Mouse (Mus musculus): ENCODE measurements at regions not wholly inside any gene's neighbourhood (a gene's known extent, or its start where the extent isn't known, plus 50 kb on each side); places are given as distances from the start of the nearest gene placed in this dataset.

DNA sequence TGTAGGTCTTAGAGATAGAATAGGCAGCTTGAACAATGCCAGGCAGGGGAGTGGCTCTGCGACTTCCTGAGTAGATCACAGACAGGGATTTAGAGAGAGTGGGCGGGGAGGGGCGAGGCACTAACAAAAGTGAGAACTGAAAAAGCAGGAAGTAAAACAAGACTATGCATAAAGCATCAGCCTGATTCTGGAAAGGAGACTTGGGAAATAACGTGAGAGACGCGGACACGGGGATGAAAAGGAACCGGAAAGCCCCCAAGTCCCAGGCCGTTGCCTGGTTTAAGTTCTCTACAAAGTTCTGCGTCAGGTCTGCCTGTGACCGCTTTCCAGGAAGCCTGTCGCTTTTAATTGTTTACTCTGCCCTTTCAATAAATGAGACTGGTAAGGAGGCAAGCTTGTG, 86.3 kb downstream of the D16Ertd472e start:
- 0 out of 2 replicates have a peak overlapping the region, but pooled peaks have one; percentile 9 for H3K4me3 ChIP-seq
- no peaks in the 10 kb centered on the region for H3K27me3 ChIP-seq
- H3K27ac ChIP-seq, result no peak overlapping the region
- H3K9ac ChIP-seq, result no peak overlapping the region
- no peaks in the 10 kb centered on the region for H3K4me1 ChIP-seq
- no peak for ATAC-seq (ENCODE audit: insufficient number of reproducible peaks, low FRiP score, low TSS enrichment, low read depth)
- WGBS, result 20% methylated on average over 12 of the region's 12 CpGs
- H3K9me3 ChIP-seq, result no peaks in the 10 kb centered on the region
- no peaks in the 10 kb centered on the region for H3K36me3 ChIP-seq
- H3K4me2 ChIP-seq, result peak overlapping the region; percentile 29

DNA sequence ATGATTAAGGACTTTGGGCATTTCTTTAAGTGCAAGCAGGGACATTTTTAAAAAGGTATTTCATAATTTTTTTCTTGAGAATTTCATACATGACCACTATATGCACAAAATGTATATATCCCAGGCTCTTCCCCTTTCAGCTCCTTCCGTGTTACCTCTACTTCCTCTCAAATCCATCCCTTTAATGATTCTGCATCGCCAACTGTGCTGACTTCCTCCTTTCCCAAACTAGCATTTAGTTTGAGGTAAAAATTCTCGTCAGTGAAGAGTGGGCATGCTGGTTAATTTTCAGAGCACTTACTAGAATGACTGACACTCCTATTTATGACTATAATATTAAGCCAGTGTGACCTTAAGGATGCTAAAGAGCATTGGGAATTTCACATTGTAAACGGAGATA, 86.9 kb downstream of the D16Ertd472e start:
- H3K4me2 ChIP-seq, result no peak overlapping the region
- no peaks in the 10 kb centered on the region for H3K27me3 ChIP-seq
- H3K4me3 ChIP-seq, result no peak overlapping the region
- no peak overlapping the region for H3K9ac ChIP-seq
- ATAC-seq (ENCODE audit: insufficient number of reproducible peaks, low FRiP score, low TSS enrichment, low read depth), result no peak
- no peaks in the 10 kb centered on the region for H3K9me3 ChIP-seq
- no peak overlapping the region for H3K27ac ChIP-seq
- H3K36me3 ChIP-seq, result no peaks in the 10 kb centered on the region
- 48% methylated on average over 4 of the region's 4 CpGs for WGBS
- H3K4me1 ChIP-seq, result no peaks in the 10 kb centered on the region

DNA sequence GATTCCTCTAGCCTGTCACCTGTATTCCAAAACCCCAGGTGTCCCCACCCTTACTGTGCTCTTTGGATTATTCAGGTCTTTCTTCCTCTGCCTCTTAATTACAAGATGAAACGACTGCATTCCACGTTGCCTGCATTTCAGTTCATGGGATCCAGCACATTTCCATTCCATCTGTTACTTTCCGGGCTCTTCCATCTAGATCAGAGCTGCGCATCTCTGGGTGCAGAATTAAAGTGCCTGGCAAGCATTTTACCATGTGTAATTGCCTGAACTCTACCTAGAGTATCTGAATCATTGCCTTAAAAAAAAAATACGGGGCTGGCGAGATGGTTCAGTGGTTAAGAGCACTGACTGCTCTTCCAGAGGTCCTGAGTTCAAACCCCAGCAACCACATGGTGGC, 90.0 kb downstream of the D16Ertd472e start:
- no peaks in the 10 kb centered on the region for H3K27me3 ChIP-seq
- H3K4me1 ChIP-seq, result no peaks in the 10 kb centered on the region
- no peak for ATAC-seq (ENCODE audit: insufficient number of reproducible peaks, low FRiP score, low TSS enrichment, low read depth)
- no peak overlapping the region for H3K9ac ChIP-seq
- WGBS, result 86% methylated on average over 6 of the region's 6 CpGs
- no peak overlapping the region for H3K4me2 ChIP-seq
- H3K9me3 ChIP-seq, result no peaks in the 10 kb centered on the region
- H3K36me3 ChIP-seq, result no peaks in the 10 kb centered on the region
- no peak overlapping the region for H3K27ac ChIP-seq
- no peak overlapping the region for H3K4me3 ChIP-seq

DNA sequence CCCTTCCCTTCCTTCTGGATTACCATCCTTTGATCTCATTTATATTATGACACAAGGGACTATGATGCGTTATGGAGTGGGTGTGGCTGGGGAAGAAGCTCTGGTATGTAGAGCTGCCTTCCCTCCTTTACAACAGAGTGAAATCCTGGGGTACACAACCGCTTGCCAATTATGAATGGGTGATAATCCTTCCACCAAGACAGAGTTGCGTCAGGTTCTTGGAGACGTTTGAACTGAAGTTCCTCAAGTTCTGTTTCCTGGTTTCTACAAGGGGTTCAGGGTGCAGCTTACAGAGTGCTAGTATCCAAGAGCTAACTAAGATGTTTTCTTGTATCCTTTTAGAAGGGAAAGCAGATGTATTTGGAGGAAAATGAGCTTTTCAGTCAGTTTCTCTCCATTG, 92.2 kb downstream of the D16Ertd472e start:
- WGBS, result 83% methylated on average over 4 of the region's 4 CpGs
- no peak for ATAC-seq (ENCODE audit: insufficient number of reproducible peaks, low FRiP score, low TSS enrichment, low read depth)

DNA sequence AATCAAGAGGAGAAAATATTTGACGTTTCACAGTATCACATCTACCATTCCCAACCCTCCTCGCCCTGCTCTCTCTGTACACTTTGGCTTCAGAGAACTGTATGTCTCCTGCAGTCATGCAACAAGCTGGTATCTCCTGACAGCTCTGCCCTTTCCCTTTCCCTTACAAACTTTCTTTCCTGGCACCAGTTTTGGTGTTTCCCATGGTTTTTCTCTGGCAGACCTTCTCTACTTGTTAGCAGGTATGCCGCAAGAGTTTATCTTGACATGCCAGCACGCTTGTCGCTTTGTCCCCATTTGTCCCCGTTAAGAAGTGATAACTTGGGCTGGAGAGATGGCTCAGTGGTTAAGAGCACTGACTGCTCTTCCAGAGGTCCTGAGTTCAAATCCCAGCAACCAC, 94.9 kb downstream of the D16Ertd472e start:
- Histone ChIP-seq H3K9me3 (no peaks in the 10 kb centered on the region), H3K4me3 (no peak overlapping the region), H3K27ac (no peak overlapping the region), H3K4me2 (no peak overlapping the region), H3K27me3 (no peaks in the 10 kb centered on the region), H3K9ac (no peak overlapping the region), H3K4me1 (peaks cover 6% of the 10 kb centered on the region; the same call in 1 of the 2 replicates), H3K36me3 (no peaks in the 10 kb centered on the region)
- ATAC-seq (ENCODE audit: insufficient number of reproducible peaks, low FRiP score, low TSS enrichment, low read depth), result no peak
- 82% methylated on average over 6 of the region's 6 CpGs for WGBS

More for the DNA sequence above, 92.2 kb downstream of the D16Ertd472e start:
- H3K4me3 ChIP-seq, result no peak overlapping the region
- H3K4me1 ChIP-seq, result peaks cover 6% of the 10 kb centered on the region; the same call in 1 of the 2 replicates
- H3K9ac ChIP-seq, result no peak overlapping the region
- H3K27me3 ChIP-seq, result no peaks in the 10 kb centered on the region
- no peaks in the 10 kb centered on the region for H3K36me3 ChIP-seq
- no peak overlapping the region for H3K27ac ChIP-seq
- H3K4me2 ChIP-seq, result no peak overlapping the region
- no peaks in the 10 kb centered on the region for H3K9me3 ChIP-seq

DNA sequence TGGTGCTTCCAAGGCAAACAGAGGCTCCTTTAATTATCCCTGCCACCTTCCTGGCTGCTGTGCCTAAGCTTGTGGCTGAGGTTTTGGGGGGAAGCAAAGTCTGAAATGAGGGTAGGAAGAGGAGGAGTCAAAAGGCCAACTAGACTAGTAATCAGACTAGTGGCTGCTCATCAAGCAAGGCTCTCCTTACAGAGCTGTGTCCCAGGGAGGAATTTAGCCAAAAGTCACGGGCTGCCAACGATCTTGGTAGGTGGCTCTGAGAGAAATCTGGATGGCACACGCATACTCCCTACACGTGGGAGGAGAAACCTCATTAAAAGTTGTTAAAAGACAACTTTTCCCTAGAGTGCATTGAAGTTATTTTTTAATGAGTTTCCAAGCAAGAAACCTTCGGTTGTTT, 95.4 kb downstream of the D16Ertd472e start:
- no peak overlapping the region for H3K4me2 ChIP-seq
- no peak overlapping the region for H3K4me3 ChIP-seq
- H3K27me3 ChIP-seq, result no peaks in the 10 kb centered on the region
- no peak for ATAC-seq (ENCODE audit: insufficient number of reproducible peaks, low FRiP score, low TSS enrichment, low read depth)
- no peaks in the 10 kb centered on the region for H3K36me3 ChIP-seq
- no peaks in the 10 kb centered on the region for H3K9me3 ChIP-seq
- H3K27ac ChIP-seq, result no peak overlapping the region
- WGBS, result 22% methylated on average over 5 of the region's 5 CpGs
- H3K9ac ChIP-seq, result no peak overlapping the region
- H3K4me1 ChIP-seq, result peaks cover 6% of the 10 kb centered on the region; the same call in 1 of the 2 replicates

DNA sequence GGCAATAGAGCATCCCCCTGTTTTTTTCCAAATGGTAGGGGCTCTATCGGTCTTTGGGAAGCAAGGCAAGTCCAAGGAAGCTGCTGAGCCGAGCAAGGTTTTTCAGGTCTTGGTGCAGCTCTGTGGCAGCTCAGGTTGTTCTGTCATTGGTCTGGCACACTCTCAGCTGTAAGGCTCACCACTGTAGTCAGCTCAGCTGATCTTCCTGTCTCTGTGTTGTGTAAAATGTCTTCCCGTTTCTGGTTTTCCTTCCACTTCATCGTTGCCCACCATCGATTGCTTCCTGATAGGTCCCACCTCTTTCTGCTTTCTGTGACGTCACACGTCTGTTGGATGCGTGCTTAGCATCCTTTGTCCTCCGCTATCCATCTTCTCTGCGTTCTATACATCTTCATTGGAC, 96.2 kb downstream of the D16Ertd472e start:
- no peak for ATAC-seq (ENCODE audit: insufficient number of reproducible peaks, low FRiP score, low TSS enrichment, low read depth)
- H3K27ac ChIP-seq, result no peak overlapping the region
- no peak overlapping the region for H3K4me3 ChIP-seq
- H3K4me2 ChIP-seq, result no peak overlapping the region
- H3K27me3 ChIP-seq, result no peaks in the 10 kb centered on the region
- peaks cover 6% of the 10 kb centered on the region; the same call in 1 of the 2 replicates for H3K4me1 ChIP-seq
- 92% methylated on average over 10 of the region's 10 CpGs for WGBS
- no peaks in the 10 kb centered on the region for H3K36me3 ChIP-seq
- H3K9me3 ChIP-seq, result no peaks in the 10 kb centered on the region
- H3K9ac ChIP-seq, result no peak overlapping the region

DNA sequence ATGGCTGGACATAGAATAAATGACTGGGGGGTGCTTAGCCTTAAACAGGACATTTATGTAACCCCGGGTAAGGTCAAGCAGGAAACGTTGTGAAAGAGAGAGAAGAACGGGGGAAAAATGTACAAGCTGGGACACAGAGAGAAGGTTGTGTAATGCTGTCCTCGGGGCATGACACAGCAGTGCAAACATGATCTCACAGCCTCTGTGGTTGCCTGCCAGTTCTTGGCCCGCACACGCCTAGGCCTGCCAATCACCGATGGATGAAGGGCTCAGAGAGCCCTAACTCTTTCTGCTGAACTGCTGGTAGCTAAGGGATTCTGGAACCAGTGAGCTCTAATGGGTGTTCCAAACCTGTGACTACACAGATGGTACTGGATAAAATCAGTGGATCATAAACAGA, 96.5 kb upstream of the Btg3 start:
- H3K4me3 ChIP-seq, result no peak overlapping the region
- no peaks in the 10 kb centered on the region for H3K27me3 ChIP-seq
- no peaks in the 10 kb centered on the region for H3K4me1 ChIP-seq
- H3K9ac ChIP-seq, result no peak overlapping the region
- H3K9me3 ChIP-seq, result no peaks in the 10 kb centered on the region
- no peak overlapping the region for H3K27ac ChIP-seq
- no peaks in the 10 kb centered on the region for H3K36me3 ChIP-seq
- no peak overlapping the region for H3K4me2 ChIP-seq
- no peak for ATAC-seq (ENCODE audit: insufficient number of reproducible peaks, low FRiP score, low TSS enrichment, low read depth)
- WGBS, result 70% methylated on average over 7 of the region's 7 CpGs

DNA sequence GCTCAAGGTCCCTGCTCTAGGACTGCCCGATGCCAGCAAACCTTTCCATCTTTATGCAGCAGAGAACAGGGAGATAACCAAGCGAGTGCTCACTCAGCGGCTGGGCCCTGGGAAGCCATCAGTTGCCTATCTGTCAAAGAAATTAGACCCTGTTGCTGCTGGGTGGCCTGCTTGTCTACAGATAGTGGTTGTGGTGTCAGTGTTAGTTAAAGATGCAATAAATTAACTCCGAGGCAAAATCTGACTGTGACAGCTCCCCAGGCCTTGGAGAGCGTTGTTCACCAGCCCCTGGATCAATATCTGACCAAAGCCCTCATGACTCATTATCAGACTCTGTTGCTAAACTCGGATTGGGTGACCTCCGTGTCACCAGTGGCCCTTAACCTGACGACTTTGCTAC, 83.0 kb upstream of the Btg3 start:
- H3K4me1 ChIP-seq, result no peaks in the 10 kb centered on the region
- no peak for ATAC-seq (ENCODE audit: insufficient number of reproducible peaks, low FRiP score, low TSS enrichment, low read depth)
- no peaks in the 10 kb centered on the region for H3K9me3 ChIP-seq
- no peak overlapping the region for H3K9ac ChIP-seq
- no peaks in the 10 kb centered on the region for H3K27me3 ChIP-seq
- no peak overlapping the region for H3K4me3 ChIP-seq
- no peak overlapping the region for H3K27ac ChIP-seq
- 66% methylated on average over 8 of the region's 8 CpGs for WGBS
- no peak overlapping the region for H3K4me2 ChIP-seq
- H3K36me3 ChIP-seq, result no peaks in the 10 kb centered on the region

DNA sequence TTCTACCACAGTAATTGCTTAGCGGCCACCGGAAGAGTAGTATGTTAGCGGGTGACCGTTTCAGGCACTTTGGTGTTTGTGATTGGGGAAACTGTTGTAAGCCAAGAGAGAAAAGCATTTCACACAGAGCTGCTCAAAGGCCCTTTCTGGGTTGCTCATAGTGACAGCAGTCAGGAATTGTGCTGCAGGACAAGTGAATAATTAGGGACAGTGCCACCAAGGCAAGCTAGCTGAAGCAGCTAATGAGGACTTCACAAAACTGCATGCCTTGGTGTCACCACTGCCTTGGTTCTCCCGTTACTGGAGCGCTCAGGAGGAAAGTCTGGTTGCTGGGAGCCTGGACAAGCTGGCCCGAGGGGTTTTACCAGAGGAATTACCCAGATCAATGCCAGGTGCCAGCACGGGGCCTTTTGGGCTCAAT, 80.7 kb upstream of the Btg3 start:
- no peak overlapping the region for H3K27ac ChIP-seq
- H3K9ac ChIP-seq, result no peak overlapping the region
- no peaks in the 10 kb centered on the region for H3K9me3 ChIP-seq
- H3K27me3 ChIP-seq, result no peaks in the 10 kb centered on the region
- WGBS, result 72% methylated on average over 8 of the region's 8 CpGs
- H3K4me1 ChIP-seq, result no peaks in the 10 kb centered on the region
- no peak for ATAC-seq (ENCODE audit: insufficient number of reproducible peaks, low FRiP score, low TSS enrichment, low read depth)
- H3K4me2 ChIP-seq, result no peak overlapping the region
- no peak overlapping the region for H3K4me3 ChIP-seq
- H3K36me3 ChIP-seq, result no peaks in the 10 kb centered on the region

DNA sequence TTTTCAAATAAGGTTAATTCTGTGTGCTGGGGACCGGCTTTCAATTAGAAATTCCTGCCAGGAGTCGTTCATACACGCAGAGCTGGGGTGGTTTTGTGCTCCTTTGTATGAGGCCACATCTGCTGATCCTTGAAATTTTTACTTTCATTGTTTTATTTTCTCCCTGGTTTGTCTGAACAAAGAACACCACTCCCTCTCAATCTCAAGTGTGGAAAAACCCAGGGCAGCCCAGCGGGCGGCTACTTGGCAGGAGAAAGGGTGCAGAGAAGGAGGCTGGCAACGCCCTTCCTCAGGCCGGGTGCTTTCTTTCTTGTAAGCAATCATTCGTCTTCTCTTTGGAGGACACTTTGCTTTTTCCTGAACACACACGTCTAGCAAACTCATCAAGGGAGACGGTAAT, 79.4 kb upstream of the Btg3 start:
- H3K4me2 ChIP-seq, result no peak overlapping the region
- no peaks in the 10 kb centered on the region for H3K36me3 ChIP-seq

DNA sequence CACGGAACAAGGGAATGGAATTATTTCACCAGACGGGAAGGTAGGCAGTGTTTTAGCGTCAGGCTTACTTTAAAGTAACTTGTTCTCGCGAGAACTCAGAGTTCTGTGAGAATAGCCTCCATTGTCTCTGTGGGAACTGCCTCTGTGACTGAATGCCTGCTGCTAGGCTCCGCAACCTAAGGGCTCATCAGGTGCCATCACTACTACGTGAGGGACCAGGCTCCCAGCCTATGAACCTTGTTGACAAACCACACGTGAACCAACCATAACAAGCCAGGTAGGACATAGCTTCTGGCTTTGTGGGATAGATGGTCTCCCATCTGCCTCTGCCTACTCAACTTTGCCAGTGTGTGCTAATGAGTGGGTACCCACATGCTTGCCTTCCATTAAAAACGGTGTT, 77.5 kb upstream of the Btg3 start:
- Histone ChIP-seq H3K27ac (no peak overlapping the region), H3K4me3 (no peak overlapping the region), H3K4me1 (no peaks in the 10 kb centered on the region), H3K9me3 (no peaks in the 10 kb centered on the region), H3K36me3 (no peaks in the 10 kb centered on the region), H3K27me3 (no peaks in the 10 kb centered on the region), H3K4me2 (no peak overlapping the region), H3K9ac (no peak overlapping the region)
- 92% methylated on average over 9 of the region's 9 CpGs for WGBS
- ATAC-seq (ENCODE audit: insufficient number of reproducible peaks, low FRiP score, low TSS enrichment, low read depth), result no peak

More for the DNA sequence above, 79.4 kb upstream of the Btg3 start:
- ATAC-seq (ENCODE audit: insufficient number of reproducible peaks, low FRiP score, low TSS enrichment, low read depth), result no peak
- H3K4me3 ChIP-seq, result no peak overlapping the region
- no peaks in the 10 kb centered on the region for H3K27me3 ChIP-seq
- 75% methylated on average over 10 of the region's 10 CpGs for WGBS
- H3K9ac ChIP-seq, result no peak overlapping the region
- H3K4me1 ChIP-seq, result no peaks in the 10 kb centered on the region
- H3K27ac ChIP-seq, result no peak overlapping the region
- no peaks in the 10 kb centered on the region for H3K9me3 ChIP-seq

DNA sequence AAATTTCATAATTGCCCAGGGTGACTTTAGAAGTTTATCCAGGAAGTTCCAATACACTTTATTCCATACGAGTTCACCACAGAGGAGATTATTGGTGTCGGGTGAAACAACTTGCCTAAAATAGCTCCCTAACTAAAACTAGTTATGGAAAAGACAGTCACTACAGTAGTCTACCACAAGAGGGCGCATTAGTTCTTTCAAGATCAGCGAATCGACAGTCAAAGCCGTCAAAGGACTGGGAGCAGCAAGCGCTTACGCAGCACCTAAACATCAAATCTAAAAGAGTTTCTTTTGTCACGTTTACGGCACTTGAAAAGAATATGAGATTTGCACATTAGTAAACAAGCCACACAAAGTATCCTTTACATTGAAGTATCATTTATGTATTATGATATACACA, 75.3 kb upstream of the Btg3 start:
- no peak overlapping the region for H3K9ac ChIP-seq
- H3K4me1 ChIP-seq, result no peaks in the 10 kb centered on the region
- H3K36me3 ChIP-seq, result no peaks in the 10 kb centered on the region
- H3K27ac ChIP-seq, result no peak overlapping the region
- 8% methylated on average over 10 of the region's 10 CpGs for WGBS
- ATAC-seq (ENCODE audit: insufficient number of reproducible peaks, low FRiP score, low TSS enrichment, low read depth), result no peak
- H3K4me3 ChIP-seq, result no peak overlapping the region
- H3K9me3 ChIP-seq, result 0 out of 2 replicates have a peak, but pooled peaks cover 3% of the 10 kb centered on the region
- no peak overlapping the region for H3K4me2 ChIP-seq
- no peaks in the 10 kb centered on the region for H3K27me3 ChIP-seq
